Mouse (Mus musculus) midbrain, embryonic 15.5 days (tissue): ENCODE measurements at regions not wholly inside any gene's neighbourhood (a gene's known extent, or its start where the extent isn't known, plus 50 kb on each side); places are given as distances from the start of the nearest gene placed in this dataset.
A peak's percentile ranks its signal among the peaks of the same experiment; 100 is the strongest.

Experiments
- ATAC-seq: fragments of 200-750 bp; cut with Nextera tagmentation; replicated peaks from 2 replicates; pipeline ENCODE4 v1.8.0; 2017; ENCODE audit warnings: moderate TSS enrichment
- H3K27ac ChIP-seq: fragments of 300-500 bp; sonication (generic); 2 replicates; pipeline ENCODE4 v1.5.1; 2015; ENCODE audit warnings: mild to moderate bottlenecking, inconsistent platforms
- H3K27me3 ChIP-seq: fragments of 300-500 bp; sonication (generic); replicated peaks from 2 replicates; pipeline ENCODE4 v1.6.1; 2015; ENCODE audit warnings: inconsistent platforms
- H3K36me3 ChIP-seq: fragments of 300-500 bp; sonication (generic); replicated peaks from 2 replicates; pipeline ENCODE4 v1.6.1; 2015; ENCODE audit warnings: inconsistent platforms
- H3K4me1 ChIP-seq: fragments of 300-500 bp; sonication (generic); 2 replicates; pipeline ENCODE4 v1.6.1; 2015; ENCODE audit warnings: inconsistent platforms
- H3K4me2 ChIP-seq: fragments of 300-500 bp; sonication (generic); 2 replicates; pipeline ENCODE4 v1.6.1; 2015; ENCODE audit warnings: inconsistent platforms, mild to moderate bottlenecking, moderate library complexity
- H3K4me3 ChIP-seq: fragments of 300-500 bp; sonication (generic); 2 replicates; pipeline ENCODE4 v1.5.1; 2015; ENCODE audit warnings: mild to moderate bottlenecking, inconsistent platforms
- H3K9ac ChIP-seq: fragments of 300-500 bp; sonication (generic); 2 replicates; pipeline ENCODE4 v1.6.1; 2015; ENCODE audit warnings: mild to moderate bottlenecking, inconsistent platforms
- H3K9me3 ChIP-seq: fragments of 300-500 bp; sonication (generic); 2 replicates; pipeline ENCODE4 v1.6.1; 2016; ENCODE audit warnings: inconsistent platforms
- WGBS: fragments of 180-500 bp; shearing (Covaris S2); methylation state at CpG from one replicate; pipeline ENCODE4 v1.1.7; 2015; ENCODE audit warnings: mixed read lengths; 5-methylcytosine and 5-hydroxymethylcytosine counted together

GRCm38 (mm10) chr12:25173064-25173463, 76.1 kb upstream of the Id2 start:
- Histone ChIP-seq H3K4me2 (no peak overlapping the region), H3K27me3 (no peaks in the 10 kb centered on the region), H3K9me3 (no peaks in the 10 kb centered on the region), H3K36me3 (no peaks in the 10 kb centered on the region), H3K27ac (no peak overlapping the region), H3K4me1 (peaks cover 4% of the 10 kb centered on the region; the same call in 1 of the 2 replicates), H3K9ac (no peak overlapping the region), H3K4me3 (no peak overlapping the region)
- ATAC-seq: no peak
- WGBS: 68% methylated on average over 6 of the region's 6 CpGs

DNA sequence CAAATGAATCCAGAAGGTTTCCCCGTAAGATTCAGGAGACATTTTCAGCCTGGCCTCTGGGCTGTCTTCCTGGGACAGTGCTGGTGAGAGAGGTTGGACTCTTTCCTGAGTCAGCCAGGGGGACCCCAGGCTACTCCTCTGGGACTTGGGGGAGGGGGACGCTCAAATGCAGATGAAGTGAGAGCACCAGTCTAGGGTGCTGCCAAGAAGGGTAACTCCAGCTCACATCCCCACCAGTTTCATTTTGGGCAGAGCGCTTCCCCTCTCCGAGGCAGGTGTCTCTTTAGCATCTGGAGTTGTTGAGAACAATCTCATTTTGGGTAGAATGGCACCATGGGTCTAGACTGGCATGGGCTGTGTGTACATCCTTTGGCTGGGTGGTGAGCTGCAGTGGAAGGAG, 75.5 kb upstream of the Id2 start:
- H3K27ac ChIP-seq: no peak overlapping the region
- no peaks in the 10 kb centered on the region for H3K27me3 ChIP-seq
- 91% methylated on average over 4 of the region's 4 CpGs for WGBS
- H3K36me3 ChIP-seq: no peaks in the 10 kb centered on the region
- H3K4me1 ChIP-seq: peaks cover 4% of the 10 kb centered on the region; the same call in 1 of the 2 replicates
- H3K9me3 ChIP-seq: no peaks in the 10 kb centered on the region
- no peak overlapping the region for H3K4me2 ChIP-seq
- H3K4me3 ChIP-seq: no peak overlapping the region
- no peak for ATAC-seq
- H3K9ac ChIP-seq: no peak overlapping the region

DNA sequence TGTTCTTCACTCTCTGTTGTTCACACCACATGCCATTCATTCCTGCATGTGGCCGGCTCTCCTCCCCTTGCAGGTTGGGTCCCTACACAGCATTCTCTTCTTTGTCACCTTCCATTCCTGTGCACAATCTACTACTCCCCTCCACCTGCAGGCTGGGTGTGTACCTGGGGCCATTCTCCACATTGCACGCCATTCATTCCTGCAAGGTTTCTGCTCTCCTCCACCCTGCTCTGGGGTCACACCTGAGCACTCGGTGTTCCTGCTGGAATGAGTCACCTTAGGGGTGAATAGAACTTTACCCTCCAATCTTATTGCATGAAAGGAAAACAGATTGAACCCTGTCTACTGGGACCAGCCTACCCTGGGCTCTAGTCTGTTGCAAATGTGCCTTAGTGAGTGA, 72.7 kb upstream of the Id2 start:
- Histone ChIP-seq H3K4me1 (peaks cover 4% of the 10 kb centered on the region; the same call in 1 of the 2 replicates), H3K9ac (no peak overlapping the region), H3K27me3 (no peaks in the 10 kb centered on the region), H3K36me3 (no peaks in the 10 kb centered on the region), H3K27ac (no peak overlapping the region), H3K4me2 (no peak overlapping the region), H3K9me3 (no peaks in the 10 kb centered on the region), H3K4me3 (no peak overlapping the region)
- WGBS: 92% methylated on average over 3 of the region's 3 CpGs
- ATAC-seq: no peak

- no peaks in the 10 kb centered on the region for H3K9me3 ChIP-seq
- H3K4me2 ChIP-seq: no peak overlapping the region
- H3K4me1 ChIP-seq: peaks cover 7% of the 10 kb centered on the region; the same call in 1 of the 2 replicates
- no peaks in the 10 kb centered on the region for H3K27me3 ChIP-seq
- no peaks in the 10 kb centered on the region for H3K36me3 ChIP-seq
- no peak for ATAC-seq
- H3K9ac ChIP-seq: no peak overlapping the region
- H3K27ac ChIP-seq: no peak overlapping the region
- WGBS: 94% methylated on average over 5 of the region's 5 CpGs
- H3K4me3 ChIP-seq: no peak overlapping the region
These were observed 71.2 kb upstream of the Id2 start for GRCm38 (mm10) chr12:25168213-25168545.

DNA sequence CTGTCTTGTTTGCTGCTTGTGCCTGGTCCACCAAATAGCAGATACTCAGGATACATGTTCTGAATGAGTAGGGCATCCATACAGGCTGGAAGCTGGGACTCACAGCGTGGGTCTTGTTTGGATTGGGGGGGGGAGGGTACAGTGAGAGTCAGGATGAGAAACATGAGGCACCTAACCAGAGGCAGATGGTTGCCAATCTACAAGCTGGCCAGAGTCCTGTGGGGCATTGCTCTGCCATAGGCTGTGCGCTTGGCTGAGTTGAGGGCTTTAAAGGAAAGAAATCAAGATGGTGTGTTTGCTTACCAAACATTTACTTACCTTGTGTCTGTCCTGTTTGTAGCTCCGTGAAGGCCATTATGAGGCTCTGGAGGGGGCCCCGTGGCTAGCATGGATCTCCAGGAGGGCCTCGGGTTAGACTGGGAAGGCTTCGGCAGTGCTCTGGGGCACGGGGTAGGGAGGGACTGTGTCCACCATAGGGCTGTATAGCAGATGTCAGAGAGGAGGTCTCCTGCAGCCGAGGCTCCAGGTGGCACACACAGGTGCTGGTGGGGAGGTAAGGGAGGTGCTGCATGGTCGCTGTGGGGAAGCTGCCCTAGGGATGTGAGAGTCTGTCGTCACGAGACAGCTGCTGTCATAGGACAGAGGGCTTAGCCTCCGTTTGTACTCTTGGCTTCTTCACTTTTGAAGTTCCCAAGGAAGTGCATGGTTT, 70.7 kb upstream of the Id2 start:
- 72% methylated on average over 12 of the region's 12 CpGs for WGBS

GRCm38 (mm10) chr12:25166525-25166924, 69.6 kb upstream of the Id2 start:
- Histone ChIP-seq H3K36me3 (no peaks in the 10 kb centered on the region), H3K4me2 (no peak overlapping the region), H3K27ac (no peak overlapping the region), H3K9me3 (no peaks in the 10 kb centered on the region), H3K4me1 (0 out of 2 replicates have a peak, but pooled peaks cover 3% of the 10 kb centered on the region), H3K4me3 (no peak overlapping the region), H3K27me3 (no peaks in the 10 kb centered on the region), H3K9ac (no peak overlapping the region)
- WGBS: 52% methylated on average over 2 of the region's 2 CpGs
- ATAC-seq: no peak

More for the DNA sequence above, 70.7 kb upstream of the Id2 start:
- no peak overlapping the region for H3K27ac ChIP-seq
- ATAC-seq: no peak
- no peak overlapping the region for H3K9ac ChIP-seq
- no peaks in the 10 kb centered on the region for H3K36me3 ChIP-seq
- H3K9me3 ChIP-seq: no peaks in the 10 kb centered on the region
- H3K27me3 ChIP-seq: no peaks in the 10 kb centered on the region
- no peak overlapping the region for H3K4me3 ChIP-seq
- no peak overlapping the region for H3K4me2 ChIP-seq
- 0 out of 2 replicates have a peak, but pooled peaks cover 3% of the 10 kb centered on the region for H3K4me1 ChIP-seq

DNA sequence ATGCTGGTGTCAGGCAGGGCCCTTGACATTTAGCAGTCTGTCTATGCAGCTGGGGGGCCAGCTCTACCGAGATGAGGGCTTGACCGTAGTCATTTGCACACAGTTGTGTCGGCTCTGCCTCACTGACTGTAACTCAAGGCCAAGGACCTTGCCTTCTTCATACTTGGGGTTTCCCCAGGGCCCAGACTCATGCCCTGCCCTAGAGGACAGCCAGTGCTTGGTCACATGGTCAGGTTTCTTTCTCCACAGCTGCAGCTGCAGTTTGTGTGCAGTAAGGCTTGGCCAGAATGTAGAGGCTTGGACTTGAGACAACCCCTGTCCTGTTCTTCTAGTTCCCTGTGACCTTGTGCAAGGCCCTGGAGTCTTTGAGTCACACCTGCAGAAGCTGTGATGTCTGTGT, 68.7 kb upstream of the Id2 start:
- Histone ChIP-seq H3K4me3 (no peak overlapping the region), H3K27ac (no peak overlapping the region), H3K27me3 (no peaks in the 10 kb centered on the region), H3K4me1 (0 out of 2 replicates have a peak, but pooled peaks cover 3% of the 10 kb centered on the region), H3K36me3 (no peaks in the 10 kb centered on the region), H3K9me3 (no peaks in the 10 kb centered on the region), H3K4me2 (no peak overlapping the region), H3K9ac (no peak overlapping the region)
- no peak for ATAC-seq
- WGBS: 91% methylated on average over 3 of the region's 3 CpGs

DNA sequence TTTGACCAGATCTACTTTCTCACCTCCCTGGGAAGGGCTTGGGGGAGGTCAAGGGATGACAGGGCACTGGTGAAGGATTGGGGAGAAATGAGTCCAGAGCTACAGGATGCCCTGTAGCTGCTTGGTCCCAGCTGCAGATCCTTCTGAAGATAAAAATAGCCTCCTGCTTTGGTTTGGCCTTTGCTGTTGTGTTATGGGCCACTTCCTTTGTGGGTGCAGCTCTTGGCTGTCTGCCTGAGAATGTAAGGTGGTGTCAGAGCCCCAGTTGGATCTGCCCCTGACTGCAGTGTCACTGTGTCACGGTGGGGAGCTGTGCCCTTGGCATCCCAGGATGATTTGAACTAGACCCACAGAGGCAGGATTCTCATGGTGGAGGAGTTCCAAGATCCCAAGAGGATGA, 67.8 kb upstream of the Id2 start:
- Histone ChIP-seq H3K9ac (no peak overlapping the region), H3K4me3 (no peak overlapping the region), H3K27ac (no peak overlapping the region), H3K4me1 (0 out of 2 replicates have a peak, but pooled peaks cover 3% of the 10 kb centered on the region), H3K27me3 (no peaks in the 10 kb centered on the region), H3K4me2 (no peak overlapping the region), H3K9me3 (no peaks in the 10 kb centered on the region), H3K36me3 (no peaks in the 10 kb centered on the region)
- 84% methylated on average over 1 of the region's 1 CpGs for WGBS
- no peak for ATAC-seq

GRCm38 (mm10) chr12:25163541-25163940, 66.6 kb upstream of the Id2 start:
- ATAC-seq: no peak
- Histone ChIP-seq H3K4me3 (no peak overlapping the region), H3K36me3 (no peaks in the 10 kb centered on the region), H3K9me3 (no peaks in the 10 kb centered on the region), H3K4me2 (no peak overlapping the region), H3K27ac (no peak overlapping the region), H3K27me3 (no peaks in the 10 kb centered on the region), H3K9ac (no peak overlapping the region), H3K4me1 (0 out of 2 replicates have a peak, but pooled peaks cover 3% of the 10 kb centered on the region)
- 23% methylated on average over 6 of the region's 6 CpGs for WGBS

- no peak for ATAC-seq
- no peaks in the 10 kb centered on the region for H3K27me3 ChIP-seq
- H3K9ac ChIP-seq: no peak overlapping the region
- no peak overlapping the region for H3K4me3 ChIP-seq
- H3K9me3 ChIP-seq: no peaks in the 10 kb centered on the region
- WGBS: 75% methylated on average over 6 of the region's 6 CpGs
- no peaks in the 10 kb centered on the region for H3K36me3 ChIP-seq
- no peak overlapping the region for H3K4me2 ChIP-seq
- H3K27ac ChIP-seq: no peak overlapping the region
- 0 out of 2 replicates have a peak, but pooled peaks cover 3% of the 10 kb centered on the region for H3K4me1 ChIP-seq
These were observed 65.9 kb upstream of the Id2 start for GRCm38 (mm10) chr12:25162843-25163242.

DNA sequence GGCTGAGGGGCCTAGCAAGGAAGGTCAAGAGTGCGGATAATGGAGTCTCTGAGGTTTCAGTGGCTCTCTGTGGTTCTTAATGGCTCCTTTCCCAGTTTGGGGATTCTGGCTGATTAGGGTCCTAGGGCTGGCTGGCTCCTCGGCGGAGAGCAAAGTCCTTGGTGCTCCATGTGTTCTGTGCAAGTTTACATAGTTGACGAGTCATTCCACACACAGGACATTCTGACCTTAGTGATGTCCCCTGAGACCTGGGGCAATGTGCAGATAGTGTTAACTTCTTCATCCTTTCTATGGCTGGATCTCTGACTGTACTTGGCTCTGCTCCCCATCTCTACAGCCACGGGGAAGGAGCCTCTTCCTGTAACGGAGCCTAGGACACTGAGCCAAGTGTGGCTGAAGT, 65.0 kb upstream of the Id2 start:
- WGBS: 80% methylated on average over 6 of the region's 6 CpGs
- H3K4me2 ChIP-seq: no peak overlapping the region
- ATAC-seq: no peak

GRCm38 (mm10) chr12:25160990-25161843, 64.3 kb upstream of the Id2 start:
- no peaks in the 10 kb centered on the region for H3K27me3 ChIP-seq
- ATAC-seq: peak; percentile 59; the same call in 1 of the 2 replicates
- no peak overlapping the region for H3K9ac ChIP-seq
- no peak overlapping the region for H3K4me2 ChIP-seq
- H3K4me3 ChIP-seq: no peak overlapping the region
- no peaks in the 10 kb centered on the region for H3K36me3 ChIP-seq
- 0 out of 2 replicates have a peak, but pooled peaks cover 3% of the 10 kb centered on the region for H3K4me1 ChIP-seq
- WGBS: 58% methylated on average over 15 of the region's 15 CpGs
- H3K9me3 ChIP-seq: no peaks in the 10 kb centered on the region
- H3K27ac ChIP-seq: 0 out of 2 replicates have a peak overlapping the region, but pooled peaks have one; percentile 13

More for the DNA sequence above, 65.0 kb upstream of the Id2 start:
- H3K4me1 ChIP-seq: 0 out of 2 replicates have a peak, but pooled peaks cover 3% of the 10 kb centered on the region
- no peak overlapping the region for H3K9ac ChIP-seq
- H3K36me3 ChIP-seq: no peaks in the 10 kb centered on the region
- no peak overlapping the region for H3K27ac ChIP-seq
- H3K27me3 ChIP-seq: no peaks in the 10 kb centered on the region
- H3K4me3 ChIP-seq: no peak overlapping the region
- H3K9me3 ChIP-seq: no peaks in the 10 kb centered on the region
